Mouse (Mus musculus) brain, embryonic 14.5 days (tissue): ENCODE results near the gene Cct5.

Experiments used
- CTCF ChIP-seq: fragments of 200-500 bp; IDR thresholded peaks from 2 replicates; pipeline ENCODE4 v1.5.1; 2012; ENCODE audit warnings: inconsistent platforms, mild to moderate bottlenecking, moderate library complexity, borderline replicate concordance; ENCODE audit not compliant: insufficient read depth, insufficient read length; ENCODE audit errors: extremely low read depth
- POLR2A ChIP-seq: fragments of 200-500 bp; IDR thresholded peaks from 2 replicates; pipeline ENCODE4 v1.6.1; 2012; ENCODE audit warnings: mild to moderate bottlenecking, inconsistent platforms, borderline replicate concordance; ENCODE audit not compliant: poor library complexity, insufficient read depth, insufficient read length, severe bottlenecking; ENCODE audit errors: extremely low read depth

- TF ChIP-seq CTCF (no peak), POLR2A (peak; percentile 86)
These were observed at the start of gene Cct5, which contains the start of gene Fam173b for GRCm38 (mm10) chr15:31601646-31602374.
